Mouse (Mus musculus) embryonic facial prominence, embryonic 14.5 days (tissue): ENCODE measurements around the gene Rpl37a. TPM values are rescaled to one million over a fixed set of nuclear protein-coding genes. Genes with fewer than 3 reads are reported as not detected.

Experiments
- ATAC-seq: fragments of 200-750 bp; cut with Nextera tagmentation; 2 replicates; pipeline ENCODE4 v1.8.0; 2017; ENCODE audit warnings: low read depth, moderate number of reproducible peaks, moderate TSS enrichment
- DNase-seq: peaks from one replicate; pipeline ENCODE4 v3.0.0-alpha.2; 2015; ENCODE audit warnings: low spot score
- H3K27ac ChIP-seq: fragments of 300-500 bp; sonication (generic); replicated peaks from 2 replicates; pipeline ENCODE4 v1.5.1; 2014; ENCODE audit warnings: low read depth, mild to moderate bottlenecking, low read length, moderate library complexity
- H3K27me3 ChIP-seq: fragments of 300-500 bp; sonication (generic); replicated peaks from 2 replicates; pipeline ENCODE4 v1.6.1; 2014; ENCODE audit warnings: low read length; ENCODE audit not compliant: control insufficient read depth, insufficient read depth
- H3K36me3 ChIP-seq: fragments of 300-500 bp; sonication (generic); 2 replicates; pipeline ENCODE4 v1.6.1; 2014; ENCODE audit warnings: low read length, mixed read lengths; ENCODE audit not compliant: control insufficient read depth, insufficient read depth
- H3K4me1 ChIP-seq: fragments of 300-500 bp; sonication (generic); 2 replicates; pipeline ENCODE4 v1.6.1; 2014; ENCODE audit warnings: antibody characterized with exemption, low read length; ENCODE audit not compliant: control insufficient read depth, insufficient read depth
- H3K4me2 ChIP-seq: fragments of 300-500 bp; sonication (generic); 2 replicates; pipeline ENCODE4 v1.6.1; 2014; ENCODE audit warnings: low read depth, mild to moderate bottlenecking, low read length, moderate library complexity, mixed read lengths
- H3K4me3 ChIP-seq: fragments of 300-500 bp; sonication (generic); 2 replicates; pipeline ENCODE4 v1.5.1; 2014; ENCODE audit warnings: low read depth, mild to moderate bottlenecking, low read length
- H3K9ac ChIP-seq: fragments of 300-500 bp; sonication (generic); 2 replicates; pipeline ENCODE4 v1.6.1; 2014; ENCODE audit warnings: low read depth, mild to moderate bottlenecking, low read length, moderate library complexity, mixed read lengths
- H3K9me3 ChIP-seq: fragments of 300-500 bp; sonication (generic); 2 replicates; pipeline ENCODE4 v1.6.1; 2016; ENCODE audit warnings: low read length; ENCODE audit not compliant: control insufficient read depth
- WGBS: fragments of 180-500 bp; shearing (Covaris S2); extraction: QIAGEN DNeasy Blood & Tissue Kit; methylation state at CpG from one replicate; pipeline ENCODE4 v1.1.7; 2014; 5-methylcytosine and 5-hydroxymethylcytosine counted together
- polyA plus RNA-seq: library from polyadenylated mRNA; unstranded; fragments of >200 nt; fragmentation: Nextera tagmentation; extraction: Ambion mirVana; gene quantifications from 2 replicates; pipeline ENCODE4 v1.2.1, GENCODE M21; 2014

Gene Rpl37a
- polyA plus RNA-seq, 1 experiment from 2014 or later = 2,336 TPM

GRCm38 (mm10) chr1:72725941-72726340 lies 14.9 kb downstream of the Rpl37a start:
- Histone ChIP-seq H3K9me3 (no peaks in the 10 kb centered on the region), H3K9ac (no peak overlapping the region), H3K27me3 (no peaks in the 10 kb centered on the region), H3K27ac (no peak overlapping the region), H3K36me3 (no peaks in the 10 kb centered on the region), H3K4me1 (peaks cover 14% of the 10 kb centered on the region), H3K4me2 (no peak overlapping the region), H3K4me3 (no peak overlapping the region)
- 88% methylated on average over 13 of the region's 13 CpGs for WGBS
- ATAC-seq (no peak), DNase-seq (no peak)

GRCm38 (mm10) chr1:72728781-72729180 lies 17.7 kb downstream of the Rpl37a start:
- WGBS = 81% methylated on average over 4 of the region's 4 CpGs
- no peak overlapping the region for H3K9ac ChIP-seq
- no peaks in the 10 kb centered on the region for H3K9me3 ChIP-seq
- ATAC-seq (no peak), DNase-seq (no peak)
- H3K27me3 ChIP-seq = no peaks in the 10 kb centered on the region
- H3K4me1 ChIP-seq = peaks cover 15% of the 10 kb centered on the region
- no peak overlapping the region for H3K4me2 ChIP-seq
- H3K4me3 ChIP-seq = no peak overlapping the region
- no peak overlapping the region for H3K27ac ChIP-seq
- H3K36me3 ChIP-seq = no peaks in the 10 kb centered on the region

GRCm38 (mm10) chr1:72730126-72730525 lies 19.0 kb downstream of the Rpl37a start:
- ATAC-seq (0 out of 2 replicates have a peak, but pooled peaks have one; percentile 13), DNase-seq (peak; percentile 91)
- no peaks in the 10 kb centered on the region for H3K9me3 ChIP-seq
- no peaks in the 10 kb centered on the region for H3K36me3 ChIP-seq
- 36% methylated on average over 10 of the region's 10 CpGs for WGBS
- peaks cover 15% of the 10 kb centered on the region for H3K4me1 ChIP-seq
- H3K4me3 ChIP-seq = no peak overlapping the region
- H3K4me2 ChIP-seq = no peak overlapping the region
- peak overlapping the region; percentile 63 for H3K27ac ChIP-seq
- no peak overlapping the region for H3K9ac ChIP-seq
- no peaks in the 10 kb centered on the region for H3K27me3 ChIP-seq

GRCm38 (mm10) chr1:72733191-72733691 lies 22.2 kb downstream of the Rpl37a start:
- WGBS = 73% methylated on average over 9 of the region's 9 CpGs
- Histone ChIP-seq H3K4me3 (no peak overlapping the region), H3K27me3 (no peaks in the 10 kb centered on the region), H3K27ac (peak overlapping the region; percentile 58; the same call in 1 of the 2 replicates), H3K36me3 (no peaks in the 10 kb centered on the region), H3K9me3 (no peaks in the 10 kb centered on the region), H3K4me1 (peaks cover 15% of the 10 kb centered on the region), H3K9ac (no peak overlapping the region), H3K4me2 (no peak overlapping the region)
- ATAC-seq (peak; percentile 58), DNase-seq (peak; percentile 79)

GRCm38 (mm10) chr1:72736397-72737125 lies 25.5 kb downstream of the Rpl37a start:
- Histone ChIP-seq H3K4me3 (no peak overlapping the region), H3K36me3 (no peaks in the 10 kb centered on the region), H3K9ac (no peak overlapping the region), H3K4me2 (no peak overlapping the region), H3K27me3 (no peaks in the 10 kb centered on the region), H3K27ac (no peak overlapping the region), H3K4me1 (peaks cover 9% of the 10 kb centered on the region), H3K9me3 (no peaks in the 10 kb centered on the region)
- ATAC-seq (no peak), DNase-seq (peak; percentile 35)
- WGBS = 48% methylated on average over 13 of the region's 13 CpGs

GRCm38 (mm10) chr1:72738946-72739680 lies 28.0 kb downstream of the Rpl37a start:
- ATAC-seq (peak; percentile 51; the same call in 1 of the 2 replicates), DNase-seq (no peak)
- Histone ChIP-seq H3K27ac (peak overlapping the region; percentile 41; the same call in 1 of the 2 replicates), H3K4me1 (peaks cover 9% of the 10 kb centered on the region), H3K9me3 (no peaks in the 10 kb centered on the region), H3K27me3 (no peaks in the 10 kb centered on the region), H3K9ac (peak overlapping the region; percentile 8; the same call in 1 of the 2 replicates), H3K36me3 (no peaks in the 10 kb centered on the region), H3K4me2 (no peak overlapping the region), H3K4me3 (no peak overlapping the region)
- WGBS = 77% methylated on average over 15 of the region's 15 CpGs

GRCm38 (mm10) chr1:72739681-72740063 lies 28.6 kb downstream of the Rpl37a start:
- H3K27ac ChIP-seq = peak overlapping the region; percentile 41
- H3K27me3 ChIP-seq = no peaks in the 10 kb centered on the region
- peak; percentile 48; the same call in 1 of the 2 replicates for ATAC-seq
- 62% methylated on average over 10 of the region's 10 CpGs for WGBS
- H3K36me3 ChIP-seq = no peaks in the 10 kb centered on the region
- H3K4me3 ChIP-seq = no peak overlapping the region
- H3K9me3 ChIP-seq = no peaks in the 10 kb centered on the region
- peaks cover 9% of the 10 kb centered on the region for H3K4me1 ChIP-seq
- no peak overlapping the region for H3K4me2 ChIP-seq
- DNase-seq = peak; percentile 72
- H3K9ac ChIP-seq = peak overlapping the region; percentile 8; the same call in 1 of the 2 replicates

GRCm38 (mm10) chr1:72741406-72741805 lies 30.3 kb downstream of the Rpl37a start:
- no peak overlapping the region for H3K4me2 ChIP-seq
- H3K36me3 ChIP-seq = no peaks in the 10 kb centered on the region
- DNase-seq = no peak
- H3K27me3 ChIP-seq = no peaks in the 10 kb centered on the region
- 83% methylated on average over 5 of the region's 5 CpGs for WGBS
- peaks cover 9% of the 10 kb centered on the region for H3K4me1 ChIP-seq
- ATAC-seq = no peak
- H3K9ac ChIP-seq = no peak overlapping the region
- H3K27ac ChIP-seq = no peak overlapping the region
- no peaks in the 10 kb centered on the region for H3K9me3 ChIP-seq
- no peak overlapping the region for H3K4me3 ChIP-seq
